Mouse (Mus musculus) MN1 (cell line): ENCODE measurements around the gene Pipox.
A peak's percentile ranks its signal among the peaks of the same experiment; 100 is the strongest.

Experiments used
- DNase-seq: peaks from one replicate; pipeline ENCODE4 v3.0.0-alpha.2; 2016; ENCODE audit warnings: low spot score

Pipox gene

GRCm38 (mm10) chr11:77908468-77908867 lies 14.6 kb upstream of the Pipox start:
- DNase-seq, result no peak

- DNase-seq, result peak; percentile 34
Observed at GRCm38 (mm10) chr11:77906747-77907174, 12.9 kb upstream of the Pipox start.

DNA sequence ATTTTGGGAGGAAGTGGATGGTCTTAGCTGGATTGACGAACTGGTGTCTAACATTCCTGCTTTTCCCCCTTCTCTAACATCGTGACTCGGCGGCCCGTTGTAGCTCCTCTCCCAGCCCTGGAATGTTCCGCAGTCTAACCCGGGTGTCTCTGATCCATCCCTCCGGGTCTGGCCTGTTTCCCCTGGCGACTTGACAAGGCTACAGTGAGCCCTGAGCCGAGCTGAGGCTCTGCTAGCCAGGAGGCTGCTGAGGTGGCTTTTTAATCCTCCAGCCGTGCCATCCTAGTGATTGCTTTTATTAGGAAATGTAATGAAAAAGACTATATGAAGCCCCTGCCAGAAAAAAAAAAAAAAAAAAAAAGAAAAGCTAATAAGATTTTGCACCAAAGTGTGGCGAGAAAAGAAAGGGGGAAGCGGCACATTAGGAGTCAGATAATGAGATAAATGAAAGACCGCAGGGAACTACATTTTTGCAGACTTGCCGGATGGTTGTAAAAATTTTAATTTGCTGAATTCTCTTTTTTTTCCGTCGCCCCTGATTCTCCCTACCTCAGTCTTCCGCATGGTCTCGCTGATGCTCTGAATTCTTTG lies 12.3 kb upstream of the Pipox start:
- DNase-seq, result peak; percentile 54

DNA sequence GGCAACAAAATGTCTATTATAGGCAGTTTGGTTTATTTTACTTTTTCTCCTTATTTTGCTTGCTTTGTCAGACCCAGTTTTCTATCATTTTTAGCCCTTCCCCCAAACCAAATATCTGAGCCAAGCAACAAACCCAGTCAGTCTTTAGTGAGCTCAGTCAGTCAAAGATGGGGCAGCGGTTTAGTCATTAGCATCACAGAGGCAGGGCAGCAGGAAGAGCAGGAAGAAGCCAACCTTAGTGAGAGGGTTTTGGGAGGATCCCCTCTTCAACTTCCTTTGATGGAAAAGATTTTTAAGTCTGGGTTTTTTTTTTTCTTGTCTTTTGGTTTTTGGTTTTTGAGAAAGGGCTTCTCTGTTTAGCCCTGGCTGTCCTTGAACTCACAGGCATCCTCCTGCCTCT lies 10.8 kb upstream of the Pipox start:
- DNase-seq, result no peak

- DNase-seq, result peak; percentile 58
Observed at GRCm38 (mm10) chr11:77903761-77904160, 9.9 kb upstream of the Pipox start.

GRCm38 (mm10) chr11:77901775-77902355 lies 8.0 kb upstream of the Pipox start:
- DNase-seq, result peak; percentile 30

DNA sequence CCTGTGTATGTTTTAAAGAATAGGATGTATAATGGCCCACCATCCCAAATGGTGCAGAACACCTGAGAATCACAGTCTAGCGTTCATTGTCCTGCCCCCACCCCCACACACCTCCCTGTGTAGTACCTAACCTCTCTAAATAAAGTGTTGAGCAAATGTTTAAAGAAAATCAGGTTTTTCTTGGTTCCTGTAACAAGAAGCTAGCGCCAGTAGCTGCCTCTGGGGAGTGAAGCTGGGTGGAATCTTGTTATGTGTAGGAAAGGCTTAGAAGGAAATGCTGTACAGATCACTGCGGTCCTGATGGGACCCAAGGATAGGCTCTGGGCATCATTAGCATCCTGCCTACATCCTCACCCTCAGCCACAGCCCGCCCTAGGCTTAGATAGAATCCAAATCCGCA lies 7.5 kb upstream of the Pipox start:
- no peak for DNase-seq

DNA sequence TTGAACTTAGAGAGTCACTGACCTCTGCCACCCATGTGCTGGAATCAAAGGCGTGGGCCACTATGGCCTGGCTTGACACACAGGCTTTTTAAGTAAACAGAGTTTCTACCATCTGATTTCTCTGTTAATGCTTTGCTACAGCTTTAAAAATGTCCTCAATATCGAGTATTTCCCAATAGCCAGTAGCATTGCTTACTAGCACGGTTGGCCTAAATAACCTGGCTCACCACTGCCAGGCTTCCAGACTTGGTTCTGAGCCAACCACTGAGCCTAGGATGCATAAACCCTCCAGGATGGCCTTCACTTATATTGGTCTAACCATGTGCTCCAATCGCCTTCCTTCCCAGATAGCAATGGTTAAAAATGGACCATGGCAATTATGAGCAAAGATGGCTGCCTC lies 6.8 kb upstream of the Pipox start:
- DNase-seq, result no peak

GRCm38 (mm10) chr11:77900187-77900586 lies 6.3 kb upstream of the Pipox start:
- DNase-seq, result no peak

- peak; percentile 37 for DNase-seq
Observed at GRCm38 (mm10) chr11:77896820-77897805, 3.2 kb upstream of the Pipox start.

DNA sequence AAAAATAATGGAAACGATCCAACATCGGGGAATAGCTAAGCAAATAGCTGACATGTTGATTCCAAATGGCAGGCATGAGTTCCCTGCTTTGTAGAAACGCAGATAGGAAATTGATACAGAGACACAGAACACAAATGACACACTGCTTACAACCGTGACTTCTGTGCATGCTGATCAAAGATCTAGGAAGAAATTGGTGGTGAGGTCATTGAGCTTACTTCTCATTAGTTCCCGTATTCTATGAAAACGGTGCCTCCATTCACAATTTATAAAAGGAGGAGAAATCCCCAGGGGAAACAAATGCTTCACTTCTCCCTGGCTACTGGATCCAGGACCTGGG lies 2.6 kb upstream of the Pipox start:
- peak; percentile 31 for DNase-seq

DNA sequence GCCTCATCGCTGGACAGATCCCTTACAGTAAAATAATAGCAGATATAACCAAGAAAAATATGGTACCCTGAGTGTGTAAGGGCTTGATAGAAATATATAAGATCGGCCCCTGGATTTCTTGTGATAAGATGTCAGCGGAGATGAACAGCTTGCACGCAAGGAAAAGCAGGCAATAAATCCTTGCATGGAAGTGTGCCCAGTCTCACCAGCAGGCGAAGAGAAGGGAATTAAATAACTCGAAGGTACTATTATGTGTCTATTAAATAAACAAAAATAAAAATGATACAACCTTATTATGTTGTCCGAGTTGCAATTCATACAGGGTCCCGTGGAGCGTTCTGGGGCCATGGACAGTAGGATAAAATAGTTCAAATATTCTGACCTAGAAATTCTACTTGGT lies 2.1 kb upstream of the Pipox start:
- no peak for DNase-seq

DNA sequence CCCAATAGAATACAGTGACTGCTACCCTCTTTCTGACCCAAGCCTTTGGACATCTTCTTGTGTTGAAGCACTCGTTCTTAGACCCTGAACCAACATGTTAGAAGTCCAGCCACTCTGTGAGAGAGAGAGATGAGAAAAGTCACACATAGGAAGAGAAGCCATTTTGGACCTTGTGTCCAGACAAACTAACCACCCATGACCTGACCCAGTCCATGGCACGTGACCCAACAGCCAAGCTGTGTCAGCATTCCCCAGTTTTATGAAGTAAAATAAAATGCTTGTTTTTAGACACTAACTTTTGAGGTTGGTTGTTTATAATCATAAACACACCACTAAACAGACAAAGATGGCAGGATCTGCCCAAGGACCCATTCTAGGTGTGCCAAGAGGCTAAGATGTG lies 1.1 kb upstream of the Pipox start:
- DNase-seq, result no peak

DNA sequence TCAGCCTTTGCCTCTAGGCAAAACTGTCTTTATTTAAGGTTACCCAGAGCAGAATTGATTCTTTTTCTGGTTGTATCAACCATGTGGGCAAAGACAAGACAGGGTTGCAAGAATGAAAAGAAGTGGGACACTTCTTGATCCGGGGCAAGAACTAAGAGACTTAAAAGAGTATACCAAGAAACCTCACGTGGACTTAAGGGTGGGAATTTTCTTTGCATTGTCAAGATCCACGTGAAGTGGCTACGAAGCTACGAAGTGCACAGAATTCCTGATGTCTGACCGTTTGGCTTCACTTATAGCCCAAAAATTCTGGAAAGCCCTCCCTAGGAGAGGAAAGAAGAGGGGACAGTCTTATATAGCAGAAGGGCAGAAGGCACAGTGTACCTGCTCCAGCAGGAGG lies 613 bp downstream of the Pipox start:
- no peak for DNase-seq

- no peak for DNase-seq
Observed at GRCm38 (mm10) chr11:77892883-77893282, 1.0 kb downstream of the Pipox start.

DNA sequence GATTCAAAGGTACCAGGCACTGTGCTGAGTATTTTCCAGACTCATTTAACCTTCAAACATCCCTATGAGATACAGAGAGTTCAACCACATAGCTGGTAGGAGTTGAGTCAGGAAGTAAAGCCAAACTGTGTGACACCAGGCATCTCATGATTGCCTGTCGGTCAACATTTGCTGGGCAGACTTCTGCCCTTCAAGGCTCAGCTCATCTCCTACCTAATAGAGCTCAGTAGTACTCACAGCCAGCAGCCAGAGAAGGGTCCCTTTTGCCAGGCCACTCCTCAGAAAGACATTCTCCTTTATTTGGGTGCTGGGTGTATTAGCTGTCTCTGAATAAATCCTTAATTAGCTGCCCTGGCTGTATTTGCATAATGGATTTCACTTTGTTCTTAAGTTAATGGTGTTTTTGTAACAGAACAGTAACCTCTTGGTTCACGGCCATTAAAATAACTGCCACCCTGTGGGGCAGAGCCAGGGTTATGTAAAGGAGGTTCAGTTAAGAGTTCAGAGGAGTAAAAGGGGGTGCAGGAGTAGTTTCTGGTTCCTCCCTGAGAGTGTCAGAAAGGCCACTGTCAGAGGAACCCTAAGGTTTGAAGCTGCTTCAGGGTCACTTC lies 3.1 kb downstream of the Pipox start:
- no peak for DNase-seq

- no peak for DNase-seq
Observed at GRCm38 (mm10) chr11:77889484-77889883, 4.4 kb downstream of the Pipox start.

GRCm38 (mm10) chr11:77888846-77889245 lies 5.0 kb downstream of the Pipox start:
- DNase-seq, result no peak

DNA sequence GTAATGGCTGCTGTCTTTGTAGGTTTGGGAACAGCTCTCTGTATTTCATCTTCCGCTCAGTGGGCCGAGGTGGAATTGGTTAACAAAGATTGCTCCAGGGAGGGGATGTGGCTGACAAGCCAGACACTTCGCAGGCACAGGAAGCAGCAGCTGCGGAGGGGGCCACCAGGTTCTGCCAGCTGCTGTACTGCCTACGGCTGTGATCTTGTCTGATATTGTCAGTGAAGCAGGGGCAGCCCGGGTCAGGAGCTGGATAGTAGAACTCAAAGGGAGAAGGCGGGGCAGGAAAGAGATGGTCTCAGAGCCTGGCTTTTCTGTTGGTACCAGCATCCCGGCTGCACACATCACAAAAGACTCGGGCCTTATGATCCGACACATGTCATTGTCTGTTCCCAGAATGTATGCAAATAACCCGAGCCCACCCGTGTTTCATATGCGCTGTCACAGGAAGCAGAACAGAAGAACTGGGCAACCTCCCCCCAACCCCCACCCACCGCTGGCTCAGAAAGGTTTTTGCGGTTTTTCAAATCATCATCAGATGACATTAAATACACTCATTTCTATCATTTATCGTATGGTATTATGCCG lies 6.4 kb downstream of the Pipox start:
- DNase-seq, result peak; percentile 80

GRCm38 (mm10) chr11:77885246-77885575 lies 8.7 kb downstream of the Pipox start:
- DNase-seq, result no peak

GRCm38 (mm10) chr11:77884524-77885245 lies 9.2 kb downstream of the Pipox start:
- no peak for DNase-seq

GRCm38 (mm10) chr11:77876760-77877148 lies 17.1 kb downstream of the Pipox start:
- no peak for DNase-seq
